Mouse (Mus musculus) heart, adult 2 months (tissue): Measurements from ENCODE around the gene Mmp24. TPM values are rescaled to one million over a fixed set of nuclear protein-coding genes. Genes with fewer than 3 reads are reported as not detected.

Source experiments
- DNase-seq, 2 experiments: peaks; one replicate each; pipeline ENCODE4 v3.0.0; 2021
- H3K27ac ChIP-seq: fragments of 200-600 bp; 2 replicates; pipeline ENCODE4 v1.8.1; 2022
- H3K27me3 ChIP-seq: fragments of 200-500 bp; 2 replicates; pipeline ENCODE4 v1.6.1; 2012; ENCODE audit warnings: mild to moderate bottlenecking, low read length, inconsistent platforms, mixed read lengths; ENCODE audit not compliant: control insufficient read depth, insufficient read depth
- H3K36me3 ChIP-seq: fragments of 200-500 bp; 2 replicates; pipeline ENCODE4 v1.6.1; 2012; ENCODE audit warnings: low read length, inconsistent platforms; ENCODE audit not compliant: control insufficient read depth, insufficient read depth
- H3K4me1 ChIP-seq: fragments of 200-500 bp; 2 replicates; pipeline ENCODE4 v1.6.1; 2011; ENCODE audit warnings: low read length; ENCODE audit not compliant: control insufficient read depth, insufficient read depth
- H3K4me3 ChIP-seq: fragments of 200-600 bp; 2 replicates; pipeline ENCODE4 v1.8.1; 2022
- H3K79me2 ChIP-seq: fragments of 200-500 bp; replicated peaks from 2 replicates; pipeline ENCODE4 v1.6.1; 2012; ENCODE audit warnings: mild to moderate bottlenecking, inconsistent platforms, low read length, moderate library complexity, mixed read lengths; ENCODE audit not compliant: control insufficient read depth, insufficient read depth
- H3K9ac ChIP-seq: fragments of 200-500 bp; 2 replicates; pipeline ENCODE4 v1.6.1; 2012; ENCODE audit warnings: low read depth, mild to moderate bottlenecking, control low read depth, inconsistent platforms, low read length, mixed read lengths
- CTCF ChIP-seq: fragments of 200-600 bp; IDR thresholded peaks from 2 replicates; pipeline ENCODE4 v1.8.1; 2022; ENCODE audit warnings: antibody characterized with exemption, mild to moderate bottlenecking, moderate library complexity
- EP300 ChIP-seq: fragments of 200-500 bp; IDR thresholded peaks from 2 replicates; pipeline ENCODE4 v1.6.1; 2011; ENCODE audit warnings: low read depth, low read length, control low read depth; ENCODE audit not compliant: insufficient read depth
- POLR2A ChIP-seq: fragments of 200-500 bp; IDR thresholded peaks from 2 replicates; pipeline ENCODE4 v1.6.1; 2011; ENCODE audit warnings: mild to moderate bottlenecking, low read depth, low read length, control low read depth; ENCODE audit not compliant: insufficient read depth
- WGBS: fragments of 180-500 bp; shearing (Covaris S2); methylation state at CpG from one replicate; pipeline ENCODE4 v1.1.7; 2018; 5-methylcytosine and 5-hydroxymethylcytosine counted together
- intact Hi-C: fragments of 180-260 bp; cut with DNase I; formaldehyde crosslinking; loops from one replicate; pipeline ENCODE4 v1.15.1; 2025
- polyA plus RNA-seq: library from polyadenylated mRNA; depleted of rRNA; stranded (reverse); fragments of >200 nt; gene quantifications from 2 replicates; pipeline ENCODE4 v1.2.3, GENCODE M21; 2012
- total RNA-seq, 2 experiments: library from RNA; stranded (reverse); gene quantifications; 2 replicates each; pipeline ENCODE4 v1.2.3; 2021

The Mmp24 gene
- total and polyA plus RNA-seq, 3 experiments, result not detected

GRCm38 (mm10) chr2:155816179-155816578 is 41.0 kb downstream of the Mmp24 start:
- Histone ChIP-seq H3K4me1 (no peaks in the 10 kb centered on the region), H3K4me3 (no peak overlapping the region), H3K79me2 (no peaks in the 10 kb centered on the region), H3K36me3 (no peaks in the 10 kb centered on the region), H3K27me3 (no peaks in the 10 kb centered on the region), H3K27ac (no peak overlapping the region), H3K9ac (no peak overlapping the region)
- TF ChIP-seq CTCF, result no peak
- no peak for TF ChIP-seq EP300
- no peak for TF ChIP-seq POLR2A
- 75% methylated on average over 1 of the region's 1 CpGs for WGBS
- DNase-seq, result no peak
- intact Hi-C loops, result loop anchor here (5.0 kb wide), 2 partner anchors 89 to 124 kb away; partner anchors contain the start of genes Edem2 and Trpc4ap

GRCm38 (mm10) chr2:155817301-155818245 is 42.4 kb downstream of the Mmp24 start:
- TF ChIP-seq EP300 (no peak), CTCF (no peak), POLR2A (no peak)
- Histone ChIP-seq H3K27ac (peak overlapping the region; percentile 24; the same call in 1 of the 2 replicates), H3K79me2 (no peaks in the 10 kb centered on the region), H3K36me3 (no peaks in the 10 kb centered on the region), H3K27me3 (no peaks in the 10 kb centered on the region), H3K4me3 (no peak overlapping the region), H3K9ac (no peak overlapping the region), H3K4me1 (no peaks in the 10 kb centered on the region)
- intact Hi-C loops, result loop anchor here (5.0 kb wide), 2 partner anchors 90 to 125 kb away; partner anchors contain the start of genes Edem2 and Trpc4ap
- DNase-seq, result peak; percentile 66 to 69
- WGBS, result 75% methylated on average over 10 of the region's 10 CpGs

- H3K36me3 ChIP-seq, result no peaks in the 10 kb centered on the region
- H3K79me2 ChIP-seq, result 0 out of 2 replicates have a peak, but pooled peaks cover 1% of the 10 kb centered on the region
- peak overlapping the region; percentile 76 for H3K9ac ChIP-seq
- H3K4me3 ChIP-seq, result peak overlapping the region; percentile 76
- no peaks in the 10 kb centered on the region for H3K4me1 ChIP-seq
- WGBS, result under 1% methylated on average over 37 of the region's 37 CpGs
- no peaks in the 10 kb centered on the region for H3K27me3 ChIP-seq
- peak; percentile 97 for DNase-seq
- peak overlapping the region; percentile 96 for H3K27ac ChIP-seq
- TF ChIP-seq EP300, result peak; percentile 80
- no peak for TF ChIP-seq CTCF
- peak; percentile 98 for TF ChIP-seq POLR2A
- intact Hi-C loops, result loop anchor here (5.0 kb wide), 2 partner anchors 91 to 126 kb away; partner anchors contain the start of genes Edem2 and Trpc4ap
These were observed 43.7 kb downstream of the Mmp24 start for GRCm38 (mm10) chr2:155818596-155819391.

- H3K36me3 ChIP-seq, result no peaks in the 10 kb centered on the region
These were observed 44.1 kb downstream of the Mmp24 start, which contains the start of gene BC029722 for GRCm38 (mm10) chr2:155819392-155819448. TSS of gene BC029722 (minus strand) at chr2:155819426.

GRCm38 (mm10) chr2:155819449-155820251 is 44.5 kb downstream of the Mmp24 start:
- TF ChIP-seq EP300, result no peak
- TF ChIP-seq CTCF, result no peak
- no peak for TF ChIP-seq POLR2A
- 55% methylated on average over 6 of the region's 6 CpGs for WGBS
- Histone ChIP-seq H3K79me2 (0 out of 2 replicates have a peak, but pooled peaks cover 2% of the 10 kb centered on the region), H3K36me3 (no peaks in the 10 kb centered on the region), H3K27ac (peak overlapping the region; percentile 96), H3K27me3 (no peaks in the 10 kb centered on the region), H3K4me1 (no peaks in the 10 kb centered on the region), H3K9ac (peak overlapping the region; percentile 42; the same call in 1 of the 2 replicates), H3K4me3 (peak overlapping the region; percentile 76)
- intact Hi-C loops, result loop anchor here (5.0 kb wide), 2 partner anchors 92 to 127 kb away; partner anchors contain the start of genes Edem2 and Trpc4ap
- DNase-seq, result no peak

More at GRCm38 (mm10) chr2:155819392-155819448, 44.1 kb downstream of the Mmp24 start, which contains the start of gene BC029722:
- H3K4me1 ChIP-seq, result no peaks in the 10 kb centered on the region
- peak within 1 kb of the TSS; percentile 76 for H3K9ac ChIP-seq
- intact Hi-C loops, result loop anchor here (5.0 kb wide), 2 partner anchors 92 to 127 kb away; partner anchors contain the start of genes Edem2 and Trpc4ap
- TF ChIP-seq CTCF, result no peak
- TF ChIP-seq POLR2A, result no peak
- no peak for TF ChIP-seq EP300
- no peaks in the 10 kb centered on the region for H3K27me3 ChIP-seq
- H3K27ac ChIP-seq, result peak within 1 kb of the TSS; percentile 96
- no peak for DNase-seq
- peak within 1 kb of the TSS; percentile 76 for H3K4me3 ChIP-seq
- 0 out of 2 replicates have a peak, but pooled peaks cover 2% of the 10 kb centered on the region for H3K79me2 ChIP-seq
